Mouse (Mus musculus) erythroblast, embryonic 14.5 days (primary cell): ENCODE results near the gene Egr2. TPM values are rescaled to one million over a fixed set of nuclear protein-coding genes. Genes with fewer than 3 reads are reported as not detected.
A peak's percentile ranks its signal among the peaks of the same experiment; 100 is the strongest.

Experiments
- H3K27me3 ChIP-seq: 2 replicates; pipeline ENCODE4 v1.6.1; 2012; ENCODE audit warnings: inconsistent platforms; ENCODE audit not compliant: control insufficient read depth
- H3K36me3 ChIP-seq: 2 replicates; pipeline ENCODE4 v1.6.1; 2012; ENCODE audit warnings: mild to moderate bottlenecking, inconsistent platforms; ENCODE audit not compliant: control insufficient read depth
- H3K4me1 ChIP-seq: 2 replicates; pipeline ENCODE4 v1.6.1; 2012; ENCODE audit warnings: inconsistent platforms; ENCODE audit not compliant: control insufficient read depth
- H3K4me3 ChIP-seq: replicated peaks from 2 replicates; pipeline ENCODE3; 2012; ENCODE audit warnings: moderate library complexity, mild to moderate bottlenecking, inconsistent platforms
- H3K9me3 ChIP-seq: 2 replicates; pipeline ENCODE4 v1.6.1; 2012; ENCODE audit warnings: low read length, inconsistent platforms, mixed read lengths; ENCODE audit not compliant: control insufficient read depth
- GATA1 ChIP-seq: IDR thresholded peaks from 2 replicates; pipeline ENCODE4 v1.6.1; 2012; ENCODE audit warnings: low read length, inconsistent platforms, mixed read lengths
- TAL1 ChIP-seq: IDR thresholded peaks from 3 replicates; pipeline ENCODE4 v1.6.1; 2012; ENCODE audit warnings: low read length, inconsistent platforms, mixed read lengths
- polyA plus RNA-seq: library from polyadenylated mRNA; stranded (reverse); fragments of >175 nt; gene quantifications from 2 replicates; pipeline ENCODE4 v1.2.3, GENCODE M21; 2012

Gene Egr2
- polyA plus RNA-seq, 1 experiment = not detected

- H3K4me1 ChIP-seq = peaks cover 41% of the 10 kb centered on the region
- H3K4me3 ChIP-seq = peak within 1 kb of the TSS; percentile 98
- H3K27me3 ChIP-seq = no peaks in the 10 kb centered on the region
- peaks cover 20% of the 10 kb centered on the region for H3K36me3 ChIP-seq
- H3K9me3 ChIP-seq = no peaks in the 10 kb centered on the region
- TF ChIP-seq GATA1 (no peak), TAL1 (no peak)
Measured at GRCm38 (mm10) chr10:67548877-67549731, 13.8 kb downstream of the Egr2 start, which contains the start of gene Ado. Ado (minus strand) TSS chr10:67548955.

GRCm38 (mm10) chr10:67558053-67558452 lies 22.8 kb downstream of the Egr2 start:
- no peaks in the 10 kb centered on the region; the same call in 1 of the 2 replicates for H3K27me3 ChIP-seq
- no peaks in the 10 kb centered on the region; the same call in 1 of the 2 replicates for H3K9me3 ChIP-seq
- H3K36me3 ChIP-seq = no peaks in the 10 kb centered on the region
- TF ChIP-seq TAL1 (no peak), GATA1 (no peak)
- no peaks in the 10 kb centered on the region for H3K4me1 ChIP-seq
- H3K4me3 ChIP-seq = no peak overlapping the region

- Histone ChIP-seq H3K4me3 (no peak overlapping the region), H3K27me3 (no peaks in the 10 kb centered on the region; the same call in 1 of the 2 replicates), H3K4me1 (no peaks in the 10 kb centered on the region), H3K36me3 (no peaks in the 10 kb centered on the region), H3K9me3 (no peaks in the 10 kb centered on the region; the same call in 1 of the 2 replicates)
- TF ChIP-seq TAL1 (no peak), GATA1 (no peak)
Measured at GRCm38 (mm10) chr10:67559765-67560394, 24.6 kb downstream of the Egr2 start.

- H3K4me3 ChIP-seq = no peak overlapping the region
- no peaks in the 10 kb centered on the region; the same call in 1 of the 2 replicates for H3K27me3 ChIP-seq
- no peaks in the 10 kb centered on the region for H3K4me1 ChIP-seq
- no peak for TF ChIP-seq TAL1
- no peak for TF ChIP-seq GATA1
- no peaks in the 10 kb centered on the region; the same call in 1 of the 2 replicates for H3K9me3 ChIP-seq
- no peaks in the 10 kb centered on the region for H3K36me3 ChIP-seq
Measured at GRCm38 (mm10) chr10:67561185-67561584, 25.9 kb downstream of the Egr2 start.

- Histone ChIP-seq H3K9me3 (no peaks in the 10 kb centered on the region), H3K4me3 (no peak overlapping the region), H3K4me1 (no peaks in the 10 kb centered on the region), H3K27me3 (no peaks in the 10 kb centered on the region; the same call in 1 of the 2 replicates), H3K36me3 (no peaks in the 10 kb centered on the region)
- no peak for TF ChIP-seq GATA1
- no peak for TF ChIP-seq TAL1
Measured at GRCm38 (mm10) chr10:67564509-67564908, 29.2 kb downstream of the Egr2 start.

GRCm38 (mm10) chr10:67566104-67566503 lies 30.8 kb downstream of the Egr2 start:
- Histone ChIP-seq H3K4me1 (no peaks in the 10 kb centered on the region), H3K4me3 (no peak overlapping the region)

GRCm38 (mm10) chr10:67569539-67569938 lies 34.3 kb downstream of the Egr2 start:
- Histone ChIP-seq H3K27me3 (no peaks in the 10 kb centered on the region), H3K4me1 (no peaks in the 10 kb centered on the region), H3K4me3 (no peak overlapping the region), H3K9me3 (no peaks in the 10 kb centered on the region), H3K36me3 (no peaks in the 10 kb centered on the region)
- TF ChIP-seq TAL1 = no peak
- no peak for TF ChIP-seq GATA1

More at GRCm38 (mm10) chr10:67566104-67566503, 30.8 kb downstream of the Egr2 start:
- Histone ChIP-seq H3K27me3 (no peaks in the 10 kb centered on the region), H3K9me3 (no peaks in the 10 kb centered on the region), H3K36me3 (no peaks in the 10 kb centered on the region)
- TF ChIP-seq TAL1 (no peak), GATA1 (no peak)

- TF ChIP-seq TAL1 (no peak), GATA1 (no peak)
- no peaks in the 10 kb centered on the region for H3K4me1 ChIP-seq
Measured at GRCm38 (mm10) chr10:67571443-67571842, 36.2 kb downstream of the Egr2 start.

GRCm38 (mm10) chr10:67573310-67573709 lies 38.0 kb downstream of the Egr2 start:
- H3K36me3 ChIP-seq = no peaks in the 10 kb centered on the region
- TF ChIP-seq GATA1 (no peak), TAL1 (no peak)
- H3K9me3 ChIP-seq = no peaks in the 10 kb centered on the region
- H3K4me3 ChIP-seq = no peak overlapping the region
- H3K4me1 ChIP-seq = no peaks in the 10 kb centered on the region
- no peaks in the 10 kb centered on the region for H3K27me3 ChIP-seq

More at GRCm38 (mm10) chr10:67571443-67571842, 36.2 kb downstream of the Egr2 start:
- no peaks in the 10 kb centered on the region for H3K9me3 ChIP-seq
- H3K36me3 ChIP-seq = no peaks in the 10 kb centered on the region
- no peak overlapping the region for H3K4me3 ChIP-seq
- H3K27me3 ChIP-seq = no peaks in the 10 kb centered on the region
